Mouse (Mus musculus) limb, embryonic 13.5 days (tissue): ENCODE results near the gene Greb1. TPM values are rescaled to one million over a fixed set of nuclear protein-coding genes. Genes with fewer than 3 reads are reported as not detected.

ENCODE experiments used
- ATAC-seq: fragments of 200-750 bp; cut with Nextera tagmentation; 2 replicates; pipeline ENCODE4 v1.8.0; 2017; ENCODE audit warnings: low read depth, moderate number of reproducible peaks, moderate TSS enrichment; ENCODE audit not compliant: low FRiP score
- H3K27ac ChIP-seq: fragments of 300-500 bp; sonication (generic); 2 replicates; pipeline ENCODE4 v1.5.1; 2015; ENCODE audit warnings: inconsistent platforms, mild to moderate bottlenecking, moderate library complexity
- H3K27me3 ChIP-seq: fragments of 300-500 bp; sonication (generic); 2 replicates; pipeline ENCODE4 v1.6.1; 2015; ENCODE audit warnings: mild to moderate bottlenecking, inconsistent platforms
- H3K36me3 ChIP-seq: fragments of 300-500 bp; sonication (generic); 2 replicates; pipeline ENCODE4 v1.6.1; 2015; ENCODE audit warnings: inconsistent platforms, mild to moderate bottlenecking, moderate library complexity
- H3K4me1 ChIP-seq: fragments of 300-500 bp; sonication (generic); 2 replicates; pipeline ENCODE4 v1.6.1; 2015; ENCODE audit warnings: inconsistent platforms
- H3K4me2 ChIP-seq: fragments of 300-500 bp; sonication (generic); replicated peaks from 2 replicates; pipeline ENCODE4 v1.6.1; 2015; ENCODE audit warnings: inconsistent platforms, mild to moderate bottlenecking, moderate library complexity
- H3K4me3 ChIP-seq: fragments of 300-500 bp; sonication (generic); 2 replicates; pipeline ENCODE4 v1.5.1; 2015; ENCODE audit warnings: moderate library complexity, mild to moderate bottlenecking, inconsistent platforms
- H3K9ac ChIP-seq: fragments of 300-500 bp; sonication (generic); 2 replicates; pipeline ENCODE4 v1.6.1; 2015; ENCODE audit warnings: mild to moderate bottlenecking, inconsistent platforms
- H3K9me3 ChIP-seq: fragments of 300-500 bp; sonication (generic); 2 replicates; pipeline ENCODE4 v1.6.1; 2016; ENCODE audit warnings: inconsistent platforms
- WGBS: fragments of 180-500 bp; shearing (Covaris S2); methylation state at CpG from one replicate; pipeline ENCODE4 v1.1.7; 2015; 5-methylcytosine and 5-hydroxymethylcytosine counted together
- microRNA-seq: library from miRNA; unstranded; fragments of <30 nt; microRNA quantifications from one replicate; pipeline ENCODE4, GENCODE M21; 2016
- polyA plus RNA-seq: library from polyadenylated mRNA; unstranded; fragments of >200 nt; fragmentation: Nextera tagmentation; extraction: Ambion mirVana; gene quantifications from 2 replicates; pipeline ENCODE4 v1.2.1, GENCODE M21; 2015

The Greb1 gene
- polyA plus RNA-seq, 1 experiment from 2014 or later = 2.8 TPM

- Histone ChIP-seq H3K9me3 (no peaks in the 10 kb centered on the region), H3K36me3 (no peaks in the 10 kb centered on the region), H3K9ac (no peak overlapping the region), H3K4me2 (no peak overlapping the region), H3K27me3 (no peaks in the 10 kb centered on the region), H3K27ac (no peak overlapping the region), H3K4me3 (no peak overlapping the region), H3K4me1 (no peaks in the 10 kb centered on the region)
- no peak for ATAC-seq
- 68% methylated on average over 6 of the region's 6 CpGs for WGBS
These were observed 164.9 kb downstream of the Greb1 start for GRCm38 (mm10) chr12:16635816-16636215.

- Histone ChIP-seq H3K9ac (no peak overlapping the region), H3K4me1 (no peaks in the 10 kb centered on the region), H3K4me2 (no peak overlapping the region), H3K4me3 (no peak overlapping the region), H3K9me3 (no peaks in the 10 kb centered on the region), H3K27me3 (no peaks in the 10 kb centered on the region), H3K36me3 (no peaks in the 10 kb centered on the region), H3K27ac (no peak overlapping the region)
- 64% methylated on average over 14 of the region's 14 CpGs for WGBS
- ATAC-seq = no peak
These were observed 166.4 kb downstream of the Greb1 start for GRCm38 (mm10) chr12:16634075-16634813.

- Histone ChIP-seq H3K4me2 (no peak overlapping the region), H3K9ac (no peak overlapping the region), H3K4me1 (no peaks in the 10 kb centered on the region), H3K27me3 (no peaks in the 10 kb centered on the region), H3K9me3 (no peaks in the 10 kb centered on the region), H3K4me3 (no peak overlapping the region), H3K27ac (no peak overlapping the region), H3K36me3 (no peaks in the 10 kb centered on the region)
- WGBS = 78% methylated on average over 6 of the region's 6 CpGs
- no peak for ATAC-seq
These were observed 167.5 kb downstream of the Greb1 start for GRCm38 (mm10) chr12:16633235-16633634.

- Histone ChIP-seq H3K27me3 (no peaks in the 10 kb centered on the region), H3K4me1 (no peaks in the 10 kb centered on the region), H3K9me3 (no peaks in the 10 kb centered on the region), H3K9ac (no peak overlapping the region), H3K4me2 (no peak overlapping the region), H3K36me3 (no peaks in the 10 kb centered on the region), H3K4me3 (no peak overlapping the region), H3K27ac (no peak overlapping the region)
- WGBS = 81% methylated on average over 2 of the region's 2 CpGs
- no peak for ATAC-seq
These were observed 169.3 kb downstream of the Greb1 start for GRCm38 (mm10) chr12:16631423-16631822.

- Histone ChIP-seq H3K9ac (no peak overlapping the region), H3K36me3 (no peaks in the 10 kb centered on the region), H3K9me3 (no peaks in the 10 kb centered on the region), H3K27ac (no peak overlapping the region), H3K4me1 (no peaks in the 10 kb centered on the region), H3K4me3 (no peak overlapping the region), H3K4me2 (no peak overlapping the region), H3K27me3 (no peaks in the 10 kb centered on the region)
- no peak for ATAC-seq
- WGBS = 82% methylated on average over 1 of the region's 1 CpGs
These were observed 169.9 kb downstream of the Greb1 start for GRCm38 (mm10) chr12:16630866-16631185.

- ATAC-seq = no peak
- no peaks in the 10 kb centered on the region for H3K36me3 ChIP-seq
- no peak overlapping the region for H3K27ac ChIP-seq
- no peak overlapping the region for H3K4me2 ChIP-seq
- 77% methylated on average over 7 of the region's 7 CpGs for WGBS
- no peak overlapping the region for H3K9ac ChIP-seq
- no peaks in the 10 kb centered on the region for H3K27me3 ChIP-seq
- H3K9me3 ChIP-seq = no peaks in the 10 kb centered on the region
- H3K4me3 ChIP-seq = no peak overlapping the region
- H3K4me1 ChIP-seq = no peaks in the 10 kb centered on the region
These were observed 170.4 kb downstream of the Greb1 start for GRCm38 (mm10) chr12:16630152-16630865.

Small RNAs within 50 kb of the gene (microRNA-seq; reads per million reads assigned to microRNA genes)
- not detected for gene Gm44305

Other genes with a start within 250 kb of the Greb1 start
- gene Lpin1, start 189.9 kb downstream of the Greb1 start, polyA plus RNA-seq = 5.2 and 6.4 TPM in 2 replicates
- not detected in 2 replicates for gene Ntsr2, start 147.5 kb downstream of the Greb1 start, polyA plus RNA-seq
- 58.3 and 59.8 TPM in 2 replicates for gene E2f6, start 10.1 kb upstream of the Greb1 start, polyA plus RNA-seq
- gene Rock2, start 94.0 kb upstream of the Greb1 start, polyA plus RNA-seq = 14.7 and 14.9 TPM in 2 replicates
- gene Pqlc3, start 199.5 kb upstream of the Greb1 start, polyA plus RNA-seq = 7.2 and 10.2 TPM in 2 replicates
- 0.52 and 0.65 TPM in 2 replicates for gene 2410004P03Rik, start 210.8 kb upstream of the Greb1 start, polyA plus RNA-seq